Mouse (Mus musculus) adrenal gland, postnatal 14 days (tissue): ENCODE results near the gene Sprr2d. TPM values are rescaled to one million over a fixed set of nuclear protein-coding genes. Genes with fewer than 3 reads are reported as not detected.

Experiments
- DNase-seq: peaks from one replicate; pipeline ENCODE4 v3.0.0; 2021; ENCODE audit warnings: mixed read lengths
- long read RNA-seq, 2 experiments: library from polyadenylated mRNA; stranded (forward); transcript quantifications; one replicate each; pipeline ENCODE4 v2.0.0; 2021
- total RNA-seq: library from RNA; stranded (reverse); gene quantifications from 2 replicates; pipeline ENCODE4 v1.2.3, GENCODE M21; 2021

Gene Sprr2d
- not detected in 2 replicates for total RNA-seq
- long read RNA-seq, experiment 1: 0 reads
- long read RNA-seq, experiment 2: 0 reads

- no peak for DNase-seq
Measured at GRCm38 (mm10) chr3:92338840-92339239, at the start of gene Sprr2d. TSS of gene Sprr2d (plus strand) at chr3:92339140.

GRCm38 (mm10) chr3:92307406-92307805 is 31.5 kb upstream of the Sprr2d start:
- no peak for DNase-seq

- no peak for DNase-seq
Measured at GRCm38 (mm10) chr3:92316320-92316719, 22.6 kb upstream of the Sprr2d start, which contains the start of gene Sprr2b. TSS of gene Sprr2b (plus strand) at chr3:92316620.

- DNase-seq: no peak
Measured at GRCm38 (mm10) chr3:92317384-92317783, 21.6 kb upstream of the Sprr2d start.

- DNase-seq: no peak
Measured at GRCm38 (mm10) chr3:92336278-92336677, 2.7 kb upstream of the Sprr2d start.

- DNase-seq: no peak
Measured at GRCm38 (mm10) chr3:92351843-92352242, 12.9 kb downstream of the Sprr2d start, which contains the start of gene Sprr2e. TSS of gene Sprr2e (plus strand) at chr3:92352143.

GRCm38 (mm10) chr3:92361619-92362018 is 22.7 kb downstream of the Sprr2d start:
- no peak for DNase-seq

- no peak for DNase-seq
Measured at GRCm38 (mm10) chr3:92364887-92365286, 25.9 kb downstream of the Sprr2d start, which contains the start of gene Sprr2f. TSS of gene Sprr2f (plus strand) at chr3:92365187.

- no peak for DNase-seq
Measured at GRCm38 (mm10) chr3:92373613-92374012, 34.7 kb downstream of the Sprr2d start.

GRCm38 (mm10) chr3:92385385-92385784 is 46.4 kb downstream of the Sprr2d start, which contains the start of gene Sprr2h:
TSS of gene Sprr2h (plus strand) at chr3:92385685.
- no peak for DNase-seq

Other genes with a start within 250 kb of the Sprr2d start
- not detected in 2 replicates for gene Prr9, start 215.2 kb upstream of the Sprr2d start, total RNA-seq
- gene Lelp1, start 196.4 kb upstream of the Sprr2d start, total RNA-seq: not detected in 2 replicates
- gene Sprr2a1, start 123.3 kb upstream of the Sprr2d start, total RNA-seq: not detected in 2 replicates
- not detected in 2 replicates for gene Sprr2a2, start 123.2 kb upstream of the Sprr2d start, total RNA-seq
- not detected in 2 replicates for gene Sprr2a3, start 53.7 kb upstream of the Sprr2d start, total RNA-seq
- not detected in 2 replicates for gene Sprr2b, start 22.5 kb upstream of the Sprr2d start, total RNA-seq
- not detected in 2 replicates for gene Sprr2e, start 13.0 kb downstream of the Sprr2d start, total RNA-seq
- gene Sprr2f, start 26.0 kb downstream of the Sprr2d start, total RNA-seq: not detected in 2 replicates
- not detected in 2 replicates for gene Sprr2h, start 46.5 kb downstream of the Sprr2d start, total RNA-seq
- gene Sprr2i, start 68.9 kb downstream of the Sprr2d start, total RNA-seq: not detected in 2 replicates
- gene Sprr2j-ps, start 78.9 kb downstream of the Sprr2d start, total RNA-seq: not detected in 2 replicates
- 1.6 and 7.1 TPM in 2 replicates for gene Gm9774, start 90.3 kb downstream of the Sprr2d start, total RNA-seq
- not detected in 2 replicates for gene Sprr2k, start 93.4 kb downstream of the Sprr2d start, total RNA-seq
- gene Sprr1b, start 99.6 kb downstream of the Sprr2d start, total RNA-seq: not detected in 2 replicates
- not detected in 2 replicates for gene Sprr3, start 119.6 kb downstream of the Sprr2d start, total RNA-seq
- not detected in 2 replicates for gene Sprr1a, start 146.8 kb downstream of the Sprr2d start, total RNA-seq
- gene Sprr4, start 161.4 kb downstream of the Sprr2d start, total RNA-seq: not detected in 2 replicates
- gene 2310046K23Rik, start 195.4 kb downstream of the Sprr2d start, total RNA-seq: not detected in 2 replicates
- gene Ivl, start 234.6 kb downstream of the Sprr2d start, total RNA-seq: not detected in 2 replicates
- gene Smcp, start 249.9 kb downstream of the Sprr2d start, total RNA-seq: not detected in 2 replicates